Mouse (Mus musculus) heart, postnatal 14 days (tissue): ENCODE measurements around the gene Fv1. TPM values are rescaled to one million over a fixed set of nuclear protein-coding genes. Genes with fewer than 3 reads are reported as not detected.

Source experiments
- total RNA-seq, 2 experiments: library from RNA; stranded (reverse); gene quantifications; 2 replicates each; pipeline ENCODE4 v1.2.3; 2021

Fv1 gene
- total RNA-seq, 2 experiments from 2014 or later: 15.5 to 19.7 TPM

Other genes starting within 250 kb of the Fv1 start
- gene Zfp979, start 226.5 kb upstream of the Fv1 start, total RNA-seq: 1 to 10 TPM; 3.2 to 3.3 TPM
- gene Zfp534, start 166.4 kb upstream of the Fv1 start, total RNA-seq: under 1 TPM in 1 of 2 experiments, not detected in 1; 0.12 TPM
- gene Zfp984, start 59.2 kb upstream of the Fv1 start, total RNA-seq: 1 to 10 TPM; 2.8 to 3.1 TPM
- 10 to 100 TPM; 11.1 to 12.7 TPM for gene Zfp933, start 20.6 kb upstream of the Fv1 start, total RNA-seq
- 1 to 10 TPM; 9.1 TPM for gene Miip, start 163 bp upstream of the Fv1 start, total RNA-seq
- 100 to 1,000 TPM; 621 to 624 TPM for gene Mfn2, start 35.7 kb downstream of the Fv1 start, total RNA-seq
- 10 to 100 TPM; 90.1 to 95.0 TPM for gene Plod1, start 67.8 kb downstream of the Fv1 start, total RNA-seq
- 10 to 100 TPM; 39.6 to 43.9 TPM for gene 2510039O18Rik, start 71.9 kb downstream of the Fv1 start, total RNA-seq
- gene Nppb, start 116.8 kb downstream of the Fv1 start, total RNA-seq: 100 to 1,000 TPM in 1 of 2 experiments, 10 to 100 TPM in 1; 74.4 to 148 TPM
- gene Nppa, start 131.7 kb downstream of the Fv1 start, total RNA-seq: 1,000 to 10,000 TPM in 1 of 2 experiments, 100 to 1,000 TPM in 1; 590 to 1,636 TPM
- gene Clcn6, start 169.8 kb downstream of the Fv1 start, total RNA-seq: 10 to 100 TPM in 1 of 2 experiments, 1 to 10 TPM in 1; 9.5 to 11.0 TPM
- gene Mthfr, start 170.1 kb downstream of the Fv1 start, total RNA-seq: 10 to 100 TPM; 13.1 to 14.7 TPM
- 10 to 100 TPM; 36.4 to 38.5 TPM for gene Agtrap, start 219.1 kb downstream of the Fv1 start, total RNA-seq